Mouse (Mus musculus): ENCODE data around the gene Gabrg1. TPM values are rescaled to one million over a fixed set of nuclear protein-coding genes. Genes with fewer than 3 reads are reported as not detected.

Gene Gabrg1
- not detected for polyA plus RNA-seq (2014; fragmentation: Illumina TruSeq; extraction: RNeasy Lipid Tissue Mini Kit (QIAGEN cat#74804); ENCODE audit: low read depth, low replicate concordance)

DNA sequence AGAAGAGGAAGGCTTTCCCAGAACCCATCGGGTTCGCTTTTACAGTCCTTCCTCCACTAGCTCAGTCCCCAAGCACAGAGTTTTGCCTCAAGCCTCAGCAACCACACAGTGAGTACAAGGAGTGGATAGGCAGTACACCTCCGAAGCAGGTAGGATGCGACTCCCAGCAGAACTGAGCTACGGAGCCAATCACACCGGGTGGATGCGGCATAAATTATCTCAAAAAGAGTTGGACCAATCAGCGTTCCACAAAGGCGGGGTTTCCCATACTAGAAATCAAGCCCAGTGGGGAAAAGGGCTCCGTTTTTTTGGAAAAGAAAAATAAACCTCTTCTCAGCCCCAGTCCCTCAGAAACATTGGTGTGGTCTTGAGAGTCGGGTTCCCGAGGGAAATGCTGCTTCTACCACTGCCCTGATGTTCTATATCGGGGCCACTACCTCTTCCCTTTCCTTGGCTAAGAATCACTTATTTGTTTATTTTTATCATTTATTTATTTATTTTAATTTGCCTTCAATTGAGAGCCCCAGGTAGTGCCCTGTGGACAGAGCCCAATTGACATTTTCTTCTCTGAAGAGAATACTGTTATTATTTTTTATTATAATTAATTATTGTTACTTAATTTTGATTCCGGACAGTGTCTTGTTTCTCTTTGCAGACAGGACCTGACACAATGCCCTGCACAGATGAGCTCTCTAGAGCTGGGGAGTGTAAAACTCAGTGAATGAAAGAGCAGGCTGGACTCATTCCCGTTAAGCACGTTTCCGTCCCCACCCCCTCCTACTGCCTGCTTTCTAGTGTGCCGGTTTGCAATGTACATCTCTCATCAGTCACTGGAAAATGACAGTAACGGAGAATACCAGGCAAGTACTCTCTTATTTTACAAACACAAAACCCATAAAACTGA is at the start of gene Gabrg1:
TSS of gene Gabrg1 (minus strand) at position 426 of the 904 bp plus-strand sequence.

Data from sigmoid colon, adult 10 weeks (tissue).